Mouse (Mus musculus) E14TG2a.4 (cell line): Measurements from ENCODE around the gene Sgms1.
"Not testable (repeated sequence)": the region's sequence is repeated elsewhere in the genome, so short reads cannot be mapped to it uniquely, and the experiment has no call there.

Source experiments
- H3K27me3 ChIP-seq: 2 replicates; pipeline ENCODE4 v1.6.1; 2014; ENCODE audit warnings: low read length, control low read depth; ENCODE audit not compliant: insufficient read depth
- H3K36me3 ChIP-seq: 2 replicates; pipeline ENCODE4 v1.6.1; 2014; ENCODE audit warnings: low read length, control low read depth; ENCODE audit not compliant: insufficient read depth
- H3K4me1 ChIP-seq: replicated peaks from 2 replicates; pipeline ENCODE4 v1.6.1; 2014; ENCODE audit warnings: low read depth, low read length, control low read depth
- H3K4me3 ChIP-seq: replicated peaks from 2 replicates; pipeline ENCODE4 v1.5.1; 2014; ENCODE audit warnings: mild to moderate bottlenecking, low read length
- H3K9me3 ChIP-seq: 2 replicates; pipeline ENCODE4 v1.6.1; 2014; ENCODE audit warnings: low read length, control low read depth
- CTCF ChIP-seq: conservative IDR thresholded peaks from 2 replicates; pipeline ENCODE4 v1.5.1; 2014; ENCODE audit warnings: low read length
- NANOG ChIP-seq: IDR thresholded peaks from 2 replicates; pipeline ENCODE4 v1.6.1; 2014; ENCODE audit warnings: borderline replicate concordance, low read length, mixed read lengths
- POU5F1 ChIP-seq: IDR thresholded peaks from 2 replicates; pipeline ENCODE4 v1.6.1; 2014; ENCODE audit warnings: low read length, borderline replicate concordance

Sgms1 gene

DNA sequence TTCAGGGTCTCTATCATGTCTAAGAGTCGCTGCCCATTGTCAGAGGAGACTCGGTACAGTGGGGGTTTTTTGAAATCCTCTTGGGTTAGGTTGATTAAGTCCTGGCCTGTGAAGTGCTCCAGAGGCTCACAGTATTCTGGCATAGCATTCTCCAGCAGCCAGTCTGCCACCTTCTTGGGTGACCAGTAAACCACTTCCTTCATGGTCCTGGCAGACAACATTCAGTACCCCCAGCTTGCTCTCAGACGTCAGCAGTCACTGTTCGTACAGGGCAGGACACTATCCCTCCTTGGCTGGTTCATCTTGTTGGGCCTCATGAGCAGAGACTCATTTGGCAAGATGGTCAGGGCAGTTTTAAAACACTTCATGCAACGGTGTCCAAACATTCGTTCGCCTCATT is 229.6 kb downstream of the Sgms1 start:
- H3K36me3 ChIP-seq = peaks cover 59% of the 10 kb centered on the region
- H3K4me1 ChIP-seq = peaks cover 34% of the 10 kb centered on the region
- H3K27me3 ChIP-seq = no peaks in the 10 kb centered on the region
- TF ChIP-seq POU5F1 = no peak
- TF ChIP-seq NANOG = no peak
- TF ChIP-seq CTCF = no peak
- no peaks in the 10 kb centered on the region for H3K9me3 ChIP-seq
- no peak overlapping the region for H3K4me3 ChIP-seq

DNA sequence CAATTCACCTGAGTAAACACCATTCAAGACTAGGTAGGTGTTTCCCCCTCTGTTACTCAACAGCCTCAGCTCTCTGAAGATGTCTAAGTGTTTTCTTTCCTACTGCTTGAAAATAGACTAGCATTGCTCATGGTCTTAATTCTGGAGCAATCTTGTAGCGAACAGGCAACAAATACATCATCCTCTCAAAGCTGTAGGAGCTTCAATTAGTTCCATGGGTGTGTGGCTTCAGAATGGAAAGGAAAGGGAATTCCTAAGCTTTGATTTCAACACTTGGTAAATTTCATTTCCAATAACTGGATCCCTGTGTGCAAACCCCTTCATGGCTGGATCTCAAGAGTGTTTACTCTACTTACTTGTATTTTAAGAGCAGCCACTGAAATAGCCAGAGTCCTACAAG is 230.3 kb downstream of the Sgms1 start:
- Histone ChIP-seq H3K4me1 (peaks cover 34% of the 10 kb centered on the region), H3K9me3 (no peaks in the 10 kb centered on the region), H3K4me3 (no peak overlapping the region), H3K27me3 (no peaks in the 10 kb centered on the region), H3K36me3 (peaks cover 59% of the 10 kb centered on the region)
- no peak for TF ChIP-seq NANOG
- TF ChIP-seq CTCF = no peak
- no peak for TF ChIP-seq POU5F1

DNA sequence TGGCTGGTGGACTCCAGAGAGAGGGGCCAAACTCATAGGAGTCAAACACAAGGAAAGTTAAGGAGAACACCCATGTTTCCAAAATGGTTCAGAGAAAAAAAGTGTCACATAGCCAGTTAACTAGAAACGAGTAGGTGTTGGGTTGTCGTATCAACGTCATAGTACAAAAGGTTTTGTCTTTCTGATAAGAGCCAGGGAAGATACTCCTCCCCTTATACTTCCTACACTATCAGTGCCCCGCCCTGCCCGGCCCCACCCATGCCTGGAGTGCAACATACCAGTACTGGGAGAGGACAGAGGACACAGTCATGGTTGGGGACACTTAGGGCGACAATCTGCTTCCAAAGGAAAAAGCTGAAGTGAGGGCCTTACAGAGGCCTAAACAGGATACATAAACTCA is 232.5 kb downstream of the Sgms1 start:
- Histone ChIP-seq H3K9me3 (no peaks in the 10 kb centered on the region), H3K4me1 (peaks cover 34% of the 10 kb centered on the region), H3K27me3 (no peaks in the 10 kb centered on the region), H3K36me3 (peaks cover 59% of the 10 kb centered on the region), H3K4me3 (no peak overlapping the region)
- no peak for TF ChIP-seq NANOG
- TF ChIP-seq POU5F1 = no peak
- TF ChIP-seq CTCF = no peak

DNA sequence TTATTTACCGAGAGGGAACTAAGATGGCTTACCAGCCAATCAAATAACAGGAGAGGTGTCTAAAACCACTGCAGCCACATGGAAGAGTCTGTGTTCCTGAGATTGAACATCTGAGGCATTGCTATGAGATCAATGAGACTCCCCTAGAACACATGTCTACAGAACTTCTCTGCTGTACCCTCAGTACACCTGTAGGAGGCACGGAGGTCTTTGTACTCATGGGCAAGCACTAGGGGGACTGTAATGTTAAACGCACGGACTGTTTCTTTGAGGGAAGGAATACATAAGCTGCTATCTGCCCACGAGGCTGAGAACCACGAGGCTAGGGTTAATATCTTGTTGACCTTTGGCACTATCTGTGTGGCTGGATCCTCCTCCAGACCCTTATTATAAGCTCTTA is 237.0 kb downstream of the Sgms1 start:
- peaks cover 54% of the 10 kb centered on the region for H3K36me3 ChIP-seq
- H3K4me1 ChIP-seq = peaks cover 14% of the 10 kb centered on the region
- H3K4me3 ChIP-seq = no peak overlapping the region
- TF ChIP-seq NANOG (no peak), CTCF (0 out of 2 replicates have a peak, but pooled peaks have one; percentile 17)
- H3K9me3 ChIP-seq = no peaks in the 10 kb centered on the region
- H3K27me3 ChIP-seq = no peaks in the 10 kb centered on the region

DNA sequence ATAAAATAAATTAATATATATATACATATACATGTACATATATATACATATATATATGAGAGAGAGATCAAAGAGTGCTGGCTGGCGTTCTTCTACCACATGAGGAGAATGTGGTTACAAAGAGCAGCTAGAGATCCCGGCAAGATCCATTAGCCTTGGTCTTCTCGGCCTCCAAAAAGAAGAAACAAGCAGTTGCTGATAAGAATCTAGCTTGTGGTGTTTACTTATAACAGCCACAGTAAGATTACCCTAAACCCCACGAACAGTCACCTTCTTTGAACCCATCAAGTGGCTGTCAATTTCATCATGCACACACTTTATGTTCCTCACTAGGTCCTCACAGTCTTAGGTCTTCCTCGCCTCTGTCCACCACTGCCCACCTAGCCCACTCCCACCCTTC is 240.8 kb downstream of the Sgms1 start:
- Histone ChIP-seq H3K4me3 (no peak overlapping the region), H3K36me3 (peaks cover 43% of the 10 kb centered on the region), H3K27me3 (no peaks in the 10 kb centered on the region), H3K4me1 (no peaks in the 10 kb centered on the region), H3K9me3 (no peaks in the 10 kb centered on the region)
- TF ChIP-seq CTCF (no peak), NANOG (no peak), POU5F1 (no peak)

DNA sequence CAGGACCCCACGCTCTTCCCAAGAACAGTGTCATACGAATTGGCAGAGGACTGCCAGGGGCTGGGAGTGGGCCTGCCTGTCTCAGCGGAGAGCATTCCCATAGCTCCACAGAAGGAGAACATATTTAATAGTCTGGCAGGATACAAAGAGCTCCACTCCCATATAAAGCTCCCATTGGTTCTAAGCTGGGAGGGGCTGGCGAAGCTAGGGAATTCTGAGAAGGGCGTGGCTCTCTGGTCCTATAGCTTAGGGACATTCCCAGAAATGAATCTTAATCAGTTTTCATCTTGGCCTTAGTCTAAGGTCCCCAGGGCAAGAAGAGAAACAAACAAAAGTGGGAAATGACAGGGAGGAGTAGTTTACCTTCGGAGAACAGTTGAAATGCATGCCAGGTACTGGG is 247.1 kb downstream of the Sgms1 start:
- H3K9me3 ChIP-seq = no peaks in the 10 kb centered on the region
- H3K27me3 ChIP-seq = no peaks in the 10 kb centered on the region
- no peak for TF ChIP-seq NANOG
- no peak for TF ChIP-seq POU5F1
- H3K36me3 ChIP-seq = peaks cover 45% of the 10 kb centered on the region
- H3K4me3 ChIP-seq = no peak overlapping the region
- H3K4me1 ChIP-seq = peaks cover 40% of the 10 kb centered on the region

DNA sequence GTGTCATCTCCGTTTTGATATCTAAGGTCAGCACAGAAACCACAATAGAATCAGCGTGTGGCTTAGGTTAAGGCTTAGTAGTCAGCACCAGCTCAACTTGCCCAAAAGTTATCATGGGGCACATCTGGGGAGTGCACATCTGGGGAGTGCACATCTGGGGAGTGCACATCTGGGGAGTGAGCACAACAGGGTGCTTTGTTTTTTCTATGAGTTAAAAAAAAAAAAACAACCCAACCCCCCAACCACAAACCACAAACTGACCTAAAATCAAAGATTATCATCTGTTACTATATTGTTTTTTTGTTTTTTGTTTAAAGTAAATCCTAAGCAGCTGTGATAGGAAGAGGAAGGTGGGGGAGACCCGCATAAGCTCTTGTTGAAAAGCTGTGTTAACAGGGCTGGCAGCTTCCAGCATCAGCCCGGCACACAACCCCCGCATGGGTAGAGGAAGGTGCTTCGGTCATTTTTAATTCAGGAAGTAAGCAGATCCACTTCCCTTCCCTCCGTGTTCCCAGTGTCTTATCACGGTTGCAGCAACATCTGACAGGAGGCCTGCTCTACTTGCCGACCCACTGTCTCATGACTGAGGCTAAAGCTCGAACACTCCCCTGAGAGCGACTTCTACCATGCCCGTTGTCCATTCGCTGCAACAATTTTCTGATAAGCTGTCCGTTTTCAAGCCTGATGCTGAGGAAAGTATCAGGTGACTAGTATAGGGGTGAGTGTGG is 251.0 kb downstream of the Sgms1 start:
- no peaks in the 10 kb centered on the region for H3K27me3 ChIP-seq
- no peak for TF ChIP-seq NANOG
- TF ChIP-seq POU5F1 = no peak
- no peak for TF ChIP-seq CTCF
- H3K4me1 ChIP-seq = peaks cover 66% of the 10 kb centered on the region
- H3K36me3 ChIP-seq = peaks cover 63% of the 10 kb centered on the region
- H3K4me3 ChIP-seq = no peak overlapping the region
- H3K9me3 ChIP-seq = no peaks in the 10 kb centered on the region

DNA sequence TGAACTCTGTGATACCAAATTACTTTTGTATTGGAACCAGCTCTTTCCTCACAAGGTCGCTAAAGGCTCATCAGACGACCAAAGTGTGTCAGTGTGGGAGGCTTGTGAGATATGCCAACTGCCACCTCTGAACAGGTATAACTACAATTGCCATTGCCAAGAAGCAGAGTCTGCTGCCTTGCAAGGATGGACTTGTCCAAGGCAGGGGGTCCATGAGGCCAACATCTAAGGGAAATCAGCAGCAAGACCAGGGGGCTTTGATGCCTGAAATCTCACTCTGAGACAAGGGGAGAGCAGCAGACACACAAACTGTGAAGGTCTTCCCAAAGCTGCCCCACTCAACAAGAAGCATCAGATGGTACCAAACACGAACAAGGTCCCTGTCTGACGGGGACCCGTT is 251.6 kb downstream of the Sgms1 start:
- Histone ChIP-seq H3K4me1 (peaks cover 66% of the 10 kb centered on the region), H3K9me3 (no peaks in the 10 kb centered on the region), H3K36me3 (peaks cover 63% of the 10 kb centered on the region), H3K4me3 (no peak overlapping the region), H3K27me3 (no peaks in the 10 kb centered on the region)
- no peak for TF ChIP-seq NANOG
- TF ChIP-seq CTCF = no peak
- TF ChIP-seq POU5F1 = no peak

DNA sequence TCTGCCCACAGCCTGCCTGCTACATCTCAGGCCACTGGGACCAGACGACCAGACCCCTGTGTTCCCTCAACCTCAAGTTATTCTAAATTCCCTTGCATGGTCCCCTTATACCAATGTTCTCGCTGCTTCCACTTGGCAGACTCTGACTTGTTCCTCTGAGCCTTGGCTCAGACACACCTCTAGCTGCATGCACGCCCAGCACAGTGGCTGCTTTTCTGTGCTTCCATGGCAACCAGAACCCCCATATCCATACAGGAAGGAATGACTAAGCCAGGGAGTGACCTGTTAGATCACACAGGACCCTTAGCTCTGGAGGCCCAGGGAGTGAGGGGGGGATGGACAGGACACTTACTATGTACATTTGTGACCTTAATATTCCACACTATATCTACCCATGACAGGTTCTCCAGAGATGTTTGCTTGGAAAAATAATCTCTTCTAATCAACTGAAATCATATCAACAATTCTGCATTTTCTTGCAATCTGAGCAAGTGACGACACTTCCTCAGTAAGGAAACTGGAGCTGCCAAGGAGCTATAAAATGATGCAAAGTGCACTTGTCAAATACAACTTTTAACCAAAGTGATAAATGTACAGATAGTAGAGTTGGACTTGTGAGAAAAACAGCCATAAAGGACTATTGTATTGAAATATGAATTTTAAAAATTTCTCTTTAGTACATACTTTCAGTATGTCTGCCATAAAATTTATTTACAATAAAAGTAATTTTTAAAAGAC is 252.5 kb downstream of the Sgms1 start:
- Histone ChIP-seq H3K9me3 (no peaks in the 10 kb centered on the region), H3K4me3 (no peak overlapping the region), H3K27me3 (no peaks in the 10 kb centered on the region), H3K36me3 (peaks cover 68% of the 10 kb centered on the region), H3K4me1 (peaks cover 65% of the 10 kb centered on the region)
- no peak for TF ChIP-seq CTCF
- TF ChIP-seq POU5F1 = no peak
- TF ChIP-seq NANOG = no peak

DNA sequence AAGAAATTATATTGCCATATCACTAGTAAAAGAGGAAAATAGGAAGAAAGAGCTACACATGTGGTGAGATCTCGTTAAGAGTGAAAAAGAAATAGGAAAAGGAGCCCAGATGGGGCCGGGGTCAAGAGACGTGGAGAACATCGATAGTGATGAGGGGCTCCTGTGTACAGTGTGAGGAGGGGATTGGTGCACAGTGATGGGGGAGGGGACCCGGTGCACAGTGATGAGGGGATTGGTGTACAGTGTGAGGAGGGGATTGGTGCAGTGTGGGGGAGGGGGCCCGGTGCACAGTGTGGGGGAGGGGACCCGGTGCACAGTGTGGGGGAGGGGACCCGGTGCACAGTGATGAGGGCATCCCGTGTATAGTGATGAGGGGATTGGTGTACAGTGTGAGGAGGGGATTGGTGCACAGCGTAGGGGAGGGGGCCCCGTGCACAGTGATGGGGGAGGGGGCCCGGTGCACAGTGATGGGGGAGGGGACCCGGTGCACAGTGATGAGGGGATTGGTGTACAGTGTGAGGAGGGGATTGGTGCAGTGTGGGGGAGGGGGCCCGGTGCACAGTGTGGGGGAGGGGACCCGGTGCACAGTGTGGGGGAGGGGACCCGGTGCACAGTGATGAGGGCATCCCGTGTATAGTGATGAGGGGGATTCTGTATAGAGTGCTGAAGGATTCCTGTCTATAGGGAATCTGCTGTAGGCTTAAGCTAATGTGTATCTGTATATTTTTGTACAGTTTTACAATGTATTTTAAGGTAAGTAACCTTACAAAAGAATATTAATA is 257.6 kb downstream of the Sgms1 start:
- peaks cover 54% of the 10 kb centered on the region for H3K4me1 ChIP-seq
- peaks cover 64% of the 10 kb centered on the region for H3K36me3 ChIP-seq
- H3K4me3 ChIP-seq, H3K27me3 ChIP-seq, H3K9me3 ChIP-seq: not testable (repeated sequence)
